Mouse (Mus musculus) embryonic facial prominence, embryonic 11.5 days (tissue): Measurements from ENCODE around the gene Slc6a4. TPM values are rescaled to one million over a fixed set of nuclear protein-coding genes. Genes with fewer than 3 reads are reported as not detected.
A peak's percentile ranks its signal among the peaks of the same experiment; 100 is the strongest.

Experiments
- ATAC-seq: fragments of 200-750 bp; cut with Nextera tagmentation; replicated peaks from 2 replicates; pipeline ENCODE4 v1.8.0; 2017; ENCODE audit warnings: low read depth; ENCODE audit not compliant: insufficient number of reproducible peaks, low FRiP score, low TSS enrichment
- DNase-seq: peaks from one replicate; pipeline ENCODE4 v3.0.0-alpha.2; 2015; ENCODE audit warnings: low spot score
- H3K27ac ChIP-seq: fragments of 300-500 bp; sonication (generic); replicated peaks from 2 replicates; pipeline ENCODE4 v1.5.1; 2014; ENCODE audit warnings: mild to moderate bottlenecking, low read depth, low read length, control low read depth
- H3K27me3 ChIP-seq: fragments of 300-500 bp; sonication (generic); 2 replicates; pipeline ENCODE4 v1.6.1; 2014; ENCODE audit warnings: mild to moderate bottlenecking, low read length, moderate library complexity, mixed read lengths; ENCODE audit not compliant: control insufficient read depth, insufficient read depth
- H3K36me3 ChIP-seq: fragments of 300-500 bp; sonication (generic); replicated peaks from 2 replicates; pipeline ENCODE4 v1.6.1; 2014; ENCODE audit warnings: low read depth, mild to moderate bottlenecking, low read length, moderate library complexity, mixed read lengths; ENCODE audit not compliant: control insufficient read depth, insufficient read depth
- H3K4me1 ChIP-seq: fragments of 300-500 bp; sonication (generic); 2 replicates; pipeline ENCODE4 v1.6.1; 2014; ENCODE audit warnings: low read length, mixed read lengths; ENCODE audit not compliant: control insufficient read depth, insufficient read depth
- H3K4me2 ChIP-seq: fragments of 300-500 bp; sonication (generic); 2 replicates; pipeline ENCODE4 v1.6.1; 2014; ENCODE audit warnings: low read depth, mild to moderate bottlenecking, control low read depth, low read length, moderate library complexity
- H3K4me3 ChIP-seq: fragments of 300-500 bp; sonication (generic); 2 replicates; pipeline ENCODE4 v1.5.1; 2014; ENCODE audit warnings: low read depth, low read length, control low read depth
- H3K9ac ChIP-seq: fragments of 300-500 bp; sonication (generic); replicated peaks from 2 replicates; pipeline ENCODE4 v1.6.1; 2014; ENCODE audit warnings: mild to moderate bottlenecking, control low read depth, low read length
- H3K9me3 ChIP-seq: fragments of 300-500 bp; sonication (generic); replicated peaks from 2 replicates; pipeline ENCODE4 v1.6.1; 2016; ENCODE audit warnings: mild to moderate bottlenecking, low read length, inconsistent platforms, mixed read lengths; ENCODE audit not compliant: control insufficient read depth
- WGBS: fragments of 180-500 bp; shearing (Covaris S2); extraction: QIAGEN DNeasy Blood & Tissue Kit; methylation state at CpG from one replicate; pipeline ENCODE4 v1.1.7; 2014; 5-methylcytosine and 5-hydroxymethylcytosine counted together
- polyA plus RNA-seq: library from polyadenylated mRNA; unstranded; fragments of >200 nt; fragmentation: Nextera tagmentation; extraction: Ambion mirVana; gene quantifications from 2 replicates; pipeline ENCODE4 v1.2.1, GENCODE M21; 2014

Slc6a4 gene
- polyA plus RNA-seq, result 0.86 and 1.0 TPM in 2 replicates

GRCm38 (mm10) chr11:76997916-76998704 lies at the start of gene Slc6a4:
TSS of gene Slc6a4 (plus strand) at chr11:76998603.
- DNase-seq (peak; percentile 58), ATAC-seq (no peak)
- H3K4me3 ChIP-seq, result peak within 1 kb of the TSS; percentile 44
- H3K27me3 ChIP-seq, result peaks cover 21% of the 10 kb centered on the region
- WGBS, result under 1% methylated on average over 43 of the region's 52 CpGs
- no peaks in the 10 kb centered on the region for H3K36me3 ChIP-seq
- no peak within 1 kb of the TSS; the same call in 1 of the 2 replicates for H3K9ac ChIP-seq
- H3K9me3 ChIP-seq, result no peaks in the 10 kb centered on the region
- H3K4me1 ChIP-seq, result no peaks in the 10 kb centered on the region; the same call in none of the 2 replicates
- peak within 1 kb of the TSS; percentile 83 for H3K4me2 ChIP-seq
- H3K27ac ChIP-seq, result no peak within 1 kb of the TSS

GRCm38 (mm10) chr11:76953536-76953935 lies 44.9 kb upstream of the Slc6a4 start:
- ATAC-seq, result no peak

GRCm38 (mm10) chr11:76965703-76966102 lies 32.7 kb upstream of the Slc6a4 start:
- over 99% methylated on average over 3 of the region's 3 CpGs for WGBS
- H3K36me3 ChIP-seq, result peaks cover 3% of the 10 kb centered on the region; the same call in 1 of the 2 replicates
- H3K4me2 ChIP-seq, result no peak overlapping the region
- H3K9ac ChIP-seq, result no peak overlapping the region
- no peaks in the 10 kb centered on the region for H3K27me3 ChIP-seq
- H3K9me3 ChIP-seq, result no peaks in the 10 kb centered on the region
- DNase-seq (no peak), ATAC-seq (no peak)
- no peak overlapping the region for H3K4me3 ChIP-seq
- H3K4me1 ChIP-seq, result no peaks in the 10 kb centered on the region
- H3K27ac ChIP-seq, result no peak overlapping the region

More at GRCm38 (mm10) chr11:76953536-76953935, 44.9 kb upstream of the Slc6a4 start:
- Histone ChIP-seq H3K4me1 (no peaks in the 10 kb centered on the region), H3K9me3 (no peaks in the 10 kb centered on the region), H3K4me3 (no peak overlapping the region), H3K4me2 (no peak overlapping the region), H3K9ac (no peak overlapping the region), H3K36me3 (peaks cover 6% of the 10 kb centered on the region), H3K27me3 (no peaks in the 10 kb centered on the region), H3K27ac (no peak overlapping the region)
- 90% methylated on average over 2 of the region's 2 CpGs for WGBS
- DNase-seq, result no peak

- 93% methylated on average over 2 of the region's 2 CpGs for WGBS
- no peaks in the 10 kb centered on the region for H3K9me3 ChIP-seq
- no peaks in the 10 kb centered on the region for H3K27me3 ChIP-seq
- ATAC-seq, result no peak
- H3K9ac ChIP-seq, result no peak overlapping the region
- H3K4me1 ChIP-seq, result no peaks in the 10 kb centered on the region
- no peak overlapping the region for H3K4me2 ChIP-seq
- H3K27ac ChIP-seq, result no peak overlapping the region
- DNase-seq, result no peak
- H3K4me3 ChIP-seq, result no peak overlapping the region
- H3K36me3 ChIP-seq, result peaks cover 7% of the 10 kb centered on the region
Observed at GRCm38 (mm10) chr11:76970328-76970727, 28.1 kb upstream of the Slc6a4 start.

- WGBS, result 89% methylated on average over 7 of the region's 7 CpGs
- Histone ChIP-seq H3K9ac (no peak overlapping the region), H3K36me3 (peaks cover 7% of the 10 kb centered on the region), H3K4me2 (no peak overlapping the region), H3K27me3 (no peaks in the 10 kb centered on the region), H3K27ac (no peak overlapping the region), H3K4me3 (no peak overlapping the region), H3K9me3 (no peaks in the 10 kb centered on the region), H3K4me1 (no peaks in the 10 kb centered on the region)
- DNase-seq (no peak), ATAC-seq (no peak)
Observed at GRCm38 (mm10) chr11:76974680-76975319, 23.6 kb upstream of the Slc6a4 start.

- Histone ChIP-seq H3K4me2 (no peak overlapping the region), H3K27ac (no peak overlapping the region), H3K4me1 (no peaks in the 10 kb centered on the region), H3K9ac (no peak overlapping the region), H3K27me3 (no peaks in the 10 kb centered on the region), H3K9me3 (no peaks in the 10 kb centered on the region), H3K4me3 (no peak overlapping the region), H3K36me3 (peaks cover 8% of the 10 kb centered on the region; the same call in 1 of the 2 replicates)
- DNase-seq (no peak), ATAC-seq (no peak)
- WGBS, result 88% methylated on average over 5 of the region's 5 CpGs
Observed at GRCm38 (mm10) chr11:76981570-76982141, 16.7 kb upstream of the Slc6a4 start.

GRCm38 (mm10) chr11:76982415-76982814 lies 16.0 kb upstream of the Slc6a4 start:
- Histone ChIP-seq H3K27ac (no peak overlapping the region), H3K27me3 (no peaks in the 10 kb centered on the region), H3K36me3 (peaks cover 8% of the 10 kb centered on the region; the same call in 1 of the 2 replicates), H3K9me3 (no peaks in the 10 kb centered on the region), H3K4me3 (no peak overlapping the region), H3K4me1 (no peaks in the 10 kb centered on the region), H3K9ac (no peak overlapping the region), H3K4me2 (no peak overlapping the region)
- DNase-seq (no peak), ATAC-seq (no peak)
- 76% methylated on average over 4 of the region's 4 CpGs for WGBS

- no peaks in the 10 kb centered on the region for H3K4me1 ChIP-seq
- no peak overlapping the region for H3K4me2 ChIP-seq
- no peak overlapping the region for H3K4me3 ChIP-seq
- DNase-seq (no peak), ATAC-seq (no peak)
- H3K36me3 ChIP-seq, result peaks cover 8% of the 10 kb centered on the region; the same call in 1 of the 2 replicates
- WGBS, result 85% methylated on average over 5 of the region's 5 CpGs
- H3K9ac ChIP-seq, result no peak overlapping the region
- no peaks in the 10 kb centered on the region for H3K27me3 ChIP-seq
- H3K9me3 ChIP-seq, result no peaks in the 10 kb centered on the region
- no peak overlapping the region for H3K27ac ChIP-seq
Observed at GRCm38 (mm10) chr11:76983641-76984040, 14.8 kb upstream of the Slc6a4 start.
